Mouse (Mus musculus): ENCODE results near the gene Lair1. TPM values are rescaled to one million over a fixed set of nuclear protein-coding genes. Genes with fewer than 3 reads are reported as not detected.
"Not testable (repeated sequence)": the region's sequence is repeated elsewhere in the genome, so short reads cannot be mapped to it uniquely, and the experiment has no call there.

Lair1 gene
- polyA plus RNA-seq, 1 experiment from 2014 or later = 2.2 TPM

- H3K27me3 ChIP-seq = no peaks in the 10 kb centered on the region
- no peak overlapping the region for H3K4me3 ChIP-seq (replicated peaks)
- no peaks in the 10 kb centered on the region for H3K9me3 ChIP-seq (replicated peaks)
- WGBS (ENCODE audit: insufficient replicate concordance) = 0% methylated on average over 2 of the region's 2 CpGs
- no peak overlapping the region for H3K27ac ChIP-seq (replicated peaks)
- peak overlapping the region; percentile 26 for H3K4me2 ChIP-seq
- ATAC-seq (ENCODE audit: insufficient read depth) = peak; percentile 44; the same call in 1 of the 2 replicates
- H3K4me1 ChIP-seq (replicated peaks) = peaks cover 14% of the 10 kb centered on the region; the same call in 1 of the 2 replicates
- H3K9ac ChIP-seq = no peak overlapping the region
- H3K36me3 ChIP-seq (replicated peaks) = no peaks in the 10 kb centered on the region
Measured at GRCm38 (mm10) chr7:4082804-4083203, 19.8 kb upstream of the Lair1 start.

- Histone ChIP-seq H3K4me1 (replicated peaks) (peaks cover 8% of the 10 kb centered on the region; the same call in 1 of the 2 replicates), H3K27ac (replicated peaks) (no peak overlapping the region), H3K4me2 (no peak overlapping the region), H3K9me3 (replicated peaks) (no peaks in the 10 kb centered on the region), H3K4me3 (replicated peaks) (no peak overlapping the region), H3K27me3 (no peaks in the 10 kb centered on the region), H3K9ac (no peak overlapping the region), H3K36me3 (replicated peaks) (no peaks in the 10 kb centered on the region)
- ATAC-seq (ENCODE audit: insufficient read depth) = no peak
Measured at GRCm38 (mm10) chr7:4081706-4082105, 18.7 kb upstream of the Lair1 start.

- Histone ChIP-seq H3K27ac (replicated peaks) (no peak overlapping the region), H3K9ac (no peak overlapping the region), H3K4me1 (replicated peaks) (peaks cover 8% of the 10 kb centered on the region; the same call in 1 of the 2 replicates), H3K4me2 (no peak overlapping the region), H3K27me3 (no peaks in the 10 kb centered on the region), H3K36me3 (replicated peaks) (no peaks in the 10 kb centered on the region), H3K9me3 (replicated peaks) (no peaks in the 10 kb centered on the region), H3K4me3 (replicated peaks) (no peak overlapping the region)
- ATAC-seq (ENCODE audit: insufficient read depth) = no peak
- WGBS (ENCODE audit: insufficient replicate concordance) = 37% methylated on average over 4 of the region's 4 CpGs
Measured at GRCm38 (mm10) chr7:4080552-4080951, 17.5 kb upstream of the Lair1 start.

- H3K27me3 ChIP-seq = no peaks in the 10 kb centered on the region
- H3K36me3 ChIP-seq (replicated peaks) = no peaks in the 10 kb centered on the region
- H3K27ac ChIP-seq (replicated peaks) = no peak overlapping the region
- no peak overlapping the region for H3K9ac ChIP-seq
- H3K9me3 ChIP-seq (replicated peaks) = no peaks in the 10 kb centered on the region
- H3K4me2 ChIP-seq = no peak overlapping the region
- WGBS (ENCODE audit: insufficient replicate concordance) = 66% methylated on average over 7 of the region's 7 CpGs
- H3K4me3 ChIP-seq (replicated peaks) = no peak overlapping the region
- peaks cover 8% of the 10 kb centered on the region; the same call in 1 of the 2 replicates for H3K4me1 ChIP-seq (replicated peaks)
- ATAC-seq (ENCODE audit: insufficient read depth) = no peak
Measured at GRCm38 (mm10) chr7:4079511-4079910, 16.5 kb upstream of the Lair1 start.

DNA sequence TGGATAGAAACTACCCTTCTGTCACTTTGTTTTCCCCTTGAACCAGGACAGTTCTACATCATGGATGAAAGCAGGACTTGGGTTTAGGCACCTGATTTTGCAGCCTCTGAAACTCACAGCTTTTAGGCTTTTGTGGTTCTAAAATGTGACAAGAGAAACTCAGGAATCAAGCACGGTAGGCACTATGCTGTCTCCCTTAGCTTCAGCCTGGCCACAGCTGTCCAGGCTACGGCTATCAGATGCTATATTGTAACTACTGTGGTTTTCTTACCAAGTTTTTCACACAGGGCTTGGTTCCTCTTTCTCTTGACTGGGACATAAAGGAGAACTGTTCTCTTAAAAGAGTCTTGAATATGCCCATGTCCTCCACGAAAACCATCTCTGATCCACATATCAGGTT, 10.1 kb upstream of the Lair1 start:
- Histone ChIP-seq H3K4me1 (replicated peaks) (no peaks in the 10 kb centered on the region), H3K4me3 (replicated peaks) (no peak overlapping the region), H3K9ac (no peak overlapping the region), H3K27me3 (no peaks in the 10 kb centered on the region), H3K36me3 (replicated peaks) (no peaks in the 10 kb centered on the region), H3K27ac (replicated peaks) (no peak overlapping the region), H3K9me3 (replicated peaks) (no peaks in the 10 kb centered on the region), H3K4me2 (no peak overlapping the region)
- ATAC-seq (ENCODE audit: insufficient read depth) = no peak
- WGBS (ENCODE audit: insufficient replicate concordance) = 15% methylated on average over 3 of the region's 3 CpGs

- no peak for ATAC-seq (ENCODE audit: insufficient read depth)
- H3K9me3 ChIP-seq (replicated peaks) = no peaks in the 10 kb centered on the region
- H3K27me3 ChIP-seq = no peaks in the 10 kb centered on the region
- no peaks in the 10 kb centered on the region for H3K36me3 ChIP-seq (replicated peaks)
- no peaks in the 10 kb centered on the region for H3K4me1 ChIP-seq (replicated peaks)
- no peak overlapping the region for H3K4me3 ChIP-seq (replicated peaks)
- 51% methylated on average over 6 of the region's 6 CpGs for WGBS (ENCODE audit: insufficient replicate concordance)
- H3K27ac ChIP-seq (replicated peaks) = no peak overlapping the region
- H3K9ac ChIP-seq = no peak overlapping the region
- no peak overlapping the region for H3K4me2 ChIP-seq
Measured at GRCm38 (mm10) chr7:4071066-4071465, 8.1 kb upstream of the Lair1 start.

- 43% methylated on average over 1 of the region's 1 CpGs for WGBS (ENCODE audit: insufficient replicate concordance)
- H3K9ac ChIP-seq = no peak overlapping the region
- H3K4me2 ChIP-seq = no peak overlapping the region
- peaks cover 5% of the 10 kb centered on the region; the same call in 1 of the 2 replicates for H3K4me1 ChIP-seq (replicated peaks)
- H3K27ac ChIP-seq (replicated peaks) = no peak overlapping the region
- H3K4me3 ChIP-seq (replicated peaks) = no peak overlapping the region
- no peak for ATAC-seq (ENCODE audit: insufficient read depth)
- H3K27me3 ChIP-seq = no peaks in the 10 kb centered on the region
- no peaks in the 10 kb centered on the region for H3K36me3 ChIP-seq (replicated peaks)
- no peaks in the 10 kb centered on the region for H3K9me3 ChIP-seq (replicated peaks)
Measured at GRCm38 (mm10) chr7:4063714-4064425, 866 bp upstream of the Lair1 start.

GRCm38 (mm10) chr7:4060602-4061188, 2.3 kb downstream of the Lair1 start:
- H3K4me3 ChIP-seq (replicated peaks); H3K27ac ChIP-seq (replicated peaks): not testable (repeated sequence)
- WGBS (ENCODE audit: insufficient replicate concordance) = 45% methylated on average over 9 of the region's 9 CpGs

DNA sequence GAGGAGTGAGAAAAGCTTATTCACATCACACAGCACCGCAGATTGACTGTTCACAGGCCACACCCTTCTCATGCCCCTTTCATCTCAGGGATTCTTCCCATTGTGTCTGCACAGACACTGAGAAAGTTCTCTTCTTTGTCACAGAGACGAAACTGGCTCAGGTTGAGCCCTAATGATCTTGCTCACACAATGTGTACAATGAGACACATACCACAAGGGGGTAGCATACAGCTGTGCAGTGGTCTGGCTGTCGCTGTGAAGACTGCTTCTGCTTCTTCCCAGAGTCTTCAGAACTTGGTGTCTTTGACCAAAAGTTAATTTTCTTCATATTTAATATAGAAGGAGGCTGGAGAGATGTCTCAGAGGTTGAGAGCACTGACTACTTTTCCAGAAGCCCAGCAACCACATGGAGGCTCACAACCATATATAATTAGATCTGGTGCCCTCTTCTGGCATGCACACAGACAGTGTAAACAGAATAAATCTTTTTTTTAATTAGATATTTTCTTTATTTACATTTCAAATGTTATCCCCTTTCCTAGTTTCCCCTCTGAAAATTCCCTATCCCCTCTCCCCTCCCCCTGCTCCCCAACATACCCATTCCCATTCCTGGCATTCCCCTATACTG, 36.1 kb downstream of the Lair1 start:
- no peak overlapping the region for H3K9ac ChIP-seq
- no peaks in the 10 kb centered on the region for H3K4me1 ChIP-seq (replicated peaks)
- H3K27me3 ChIP-seq = no peaks in the 10 kb centered on the region
- no peak overlapping the region for H3K4me3 ChIP-seq (replicated peaks)
- ATAC-seq (ENCODE audit: insufficient read depth) = no peak
- no peaks in the 10 kb centered on the region for H3K9me3 ChIP-seq (replicated peaks)
- no peaks in the 10 kb centered on the region for H3K36me3 ChIP-seq (replicated peaks)
- no peak overlapping the region for H3K4me2 ChIP-seq
- 27% methylated on average over 3 of the region's 3 CpGs for WGBS (ENCODE audit: insufficient replicate concordance)
- no peak overlapping the region for H3K27ac ChIP-seq (replicated peaks)

More at GRCm38 (mm10) chr7:4060602-4061188, 2.3 kb downstream of the Lair1 start:
- not testable (repeated sequence) for H3K9me3 ChIP-seq (replicated peaks); ATAC-seq (ENCODE audit: insufficient read depth); H3K9ac ChIP-seq; H3K36me3 ChIP-seq (replicated peaks); H3K4me2 ChIP-seq; H3K27me3 ChIP-seq; H3K4me1 ChIP-seq (replicated peaks)

- not testable (repeated sequence) for H3K36me3 ChIP-seq (replicated peaks); H3K9ac ChIP-seq; ATAC-seq (ENCODE audit: insufficient read depth); H3K4me1 ChIP-seq (replicated peaks); H3K4me2 ChIP-seq; H3K4me3 ChIP-seq (replicated peaks); H3K27ac ChIP-seq (replicated peaks); H3K27me3 ChIP-seq; H3K9me3 ChIP-seq (replicated peaks)
- WGBS (ENCODE audit: insufficient replicate concordance) = 41% methylated on average over 3 of the region's 3 CpGs
Measured at GRCm38 (mm10) chr7:4004636-4005035, 58.4 kb downstream of the Lair1 start.

DNA sequence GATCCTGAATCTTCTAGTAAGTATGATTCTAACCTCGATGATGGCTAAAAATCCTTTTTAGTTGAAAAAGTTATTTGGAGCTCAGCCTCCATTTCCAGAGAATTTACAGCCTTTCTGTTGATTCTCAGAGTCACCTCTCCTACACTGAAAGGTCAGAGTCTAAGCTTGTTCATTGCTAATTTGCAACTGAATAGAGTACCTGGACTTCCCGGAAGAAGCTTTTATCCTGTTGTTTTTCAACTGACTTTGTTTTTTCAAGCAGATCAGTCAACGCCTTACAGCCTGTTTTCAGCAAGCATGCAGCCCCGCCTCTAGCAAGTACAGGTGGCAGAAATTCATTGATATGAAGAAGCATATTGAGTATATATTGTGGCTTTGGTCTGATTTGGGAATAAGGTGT, 59.0 kb downstream of the Lair1 start:
- not testable (repeated sequence) for H3K9ac ChIP-seq; H3K4me3 ChIP-seq (replicated peaks); H3K27ac ChIP-seq (replicated peaks); ATAC-seq (ENCODE audit: insufficient read depth); H3K27me3 ChIP-seq; H3K4me1 ChIP-seq (replicated peaks); H3K4me2 ChIP-seq; H3K9me3 ChIP-seq (replicated peaks); H3K36me3 ChIP-seq (replicated peaks)
- WGBS (ENCODE audit: insufficient replicate concordance) = 65% methylated on average over 4 of the region's 4 CpGs
